Mouse (Mus musculus) heart, embryonic 16.5 days (tissue): ENCODE results near the gene Dab2ip. TPM values are rescaled to one million over a fixed set of nuclear protein-coding genes. Genes with fewer than 3 reads are reported as not detected.
A peak's percentile ranks its signal among the peaks of the same experiment; 100 is the strongest.

Experiments
- ATAC-seq: fragments of 200-750 bp; cut with Nextera tagmentation; replicated peaks from 2 replicates; pipeline ENCODE4 v1.8.0; 2017; ENCODE audit warnings: moderate number of reproducible peaks; ENCODE audit not compliant: insufficient read depth, low FRiP score; ENCODE audit errors: extremely low read depth
- H3K27ac ChIP-seq: fragments of 300-500 bp; sonication (generic); 2 replicates; pipeline ENCODE4 v1.5.1; 2014; ENCODE audit warnings: mild to moderate bottlenecking, low read length, control low read depth, moderate library complexity
- H3K27me3 ChIP-seq: fragments of 300-500 bp; sonication (generic); 2 replicates; pipeline ENCODE4 v1.6.1; 2014; ENCODE audit warnings: low read length, mixed read lengths; ENCODE audit not compliant: control insufficient read depth, insufficient read depth
- H3K36me3 ChIP-seq: fragments of 300-500 bp; sonication (generic); 2 replicates; pipeline ENCODE4 v1.6.1; 2014; ENCODE audit not compliant: control insufficient read depth, insufficient read depth
- H3K4me1 ChIP-seq: fragments of 300-500 bp; sonication (generic); 2 replicates; pipeline ENCODE4 v1.6.1; 2014; ENCODE audit warnings: low read length, mixed read lengths; ENCODE audit not compliant: control insufficient read depth, insufficient read depth
- H3K4me2 ChIP-seq: fragments of 300-500 bp; sonication (generic); 2 replicates; pipeline ENCODE4 v1.6.1; 2014; ENCODE audit warnings: low read depth, mild to moderate bottlenecking, control low read depth, low read length
- H3K4me3 ChIP-seq: fragments of 300-500 bp; sonication (generic); 2 replicates; pipeline ENCODE4 v1.5.1; 2014; ENCODE audit warnings: mild to moderate bottlenecking, control low read depth, low read length
- H3K9ac ChIP-seq: fragments of 300-500 bp; sonication (generic); 2 replicates; pipeline ENCODE4 v1.6.1; 2014; ENCODE audit warnings: low read length, control low read depth
- H3K9me3 ChIP-seq: fragments of 300-500 bp; sonication (generic); replicated peaks from 2 replicates; pipeline ENCODE4 v1.6.1; 2016; ENCODE audit warnings: low read length; ENCODE audit not compliant: control insufficient read depth
- WGBS: fragments of 180-500 bp; shearing (Covaris S2); extraction: QIAGEN DNeasy Blood & Tissue Kit; methylation state at CpG from one replicate; pipeline ENCODE4 v1.1.7; 2014; 5-methylcytosine and 5-hydroxymethylcytosine counted together
- polyA plus RNA-seq: library from polyadenylated mRNA; unstranded; fragments of >200 nt; fragmentation: Nextera tagmentation; extraction: Ambion mirVana; gene quantifications from 2 replicates; pipeline ENCODE4 v1.2.1, GENCODE M21; 2015

The Dab2ip gene
- polyA plus RNA-seq, 1 experiment from 2014 or later = 27.1 TPM

- H3K36me3 ChIP-seq = no peaks in the 10 kb centered on the region
- H3K4me2 ChIP-seq = no peak overlapping the region
- no peaks in the 10 kb centered on the region for H3K27me3 ChIP-seq
- no peak overlapping the region for H3K4me3 ChIP-seq
- no peaks in the 10 kb centered on the region for H3K9me3 ChIP-seq
- no peak overlapping the region for H3K27ac ChIP-seq
- WGBS = 60% methylated on average over 13 of the region's 13 CpGs
- peaks cover 33% of the 10 kb centered on the region for H3K4me1 ChIP-seq
- no peak overlapping the region for H3K9ac ChIP-seq
- no peak for ATAC-seq
These were observed 79.9 kb downstream of the Dab2ip start for GRCm38 (mm10) chr2:35637880-35638535.

GRCm38 (mm10) chr2:35639799-35640198 is 81.7 kb downstream of the Dab2ip start:
- H3K9ac ChIP-seq = no peak overlapping the region
- ATAC-seq = no peak
- H3K27me3 ChIP-seq = no peaks in the 10 kb centered on the region
- H3K27ac ChIP-seq = no peak overlapping the region
- 82% methylated on average over 2 of the region's 2 CpGs for whole genome bisulfite sequencing
- peaks cover 28% of the 10 kb centered on the region for H3K4me1 ChIP-seq
- no peak overlapping the region for H3K4me2 ChIP-seq
- H3K4me3 ChIP-seq = no peak overlapping the region
- H3K9me3 ChIP-seq = no peaks in the 10 kb centered on the region
- peaks cover 2% of the 10 kb centered on the region; the same call in 1 of the 2 replicates for H3K36me3 ChIP-seq

DNA sequence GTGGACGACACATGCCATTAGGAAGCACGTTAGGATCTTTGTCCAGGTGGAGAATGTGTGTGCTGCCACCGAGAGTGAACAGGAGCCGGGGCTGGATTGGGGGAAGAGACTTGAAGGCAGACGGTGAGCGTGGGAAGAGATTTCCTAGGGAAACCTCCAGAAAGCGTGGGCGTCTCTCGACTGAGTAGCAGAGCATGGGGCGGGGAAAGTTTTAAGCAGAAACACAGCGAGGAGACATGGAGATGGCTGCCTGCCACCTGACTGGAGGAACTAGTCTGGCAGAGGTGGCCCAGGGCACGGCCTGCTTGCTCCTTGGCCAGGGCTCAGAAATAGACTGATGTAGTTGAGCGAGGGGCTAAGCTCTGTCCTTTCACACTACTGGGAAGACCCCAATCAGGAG is 82.5 kb downstream of the Dab2ip start:
- 45% methylated on average over 13 of the region's 13 CpGs for WGBS
- H3K9ac ChIP-seq = peak overlapping the region; percentile 15; the same call in 1 of the 2 replicates
- peaks cover 5% of the 10 kb centered on the region for H3K36me3 ChIP-seq
- peaks cover 28% of the 10 kb centered on the region for H3K4me1 ChIP-seq
- ATAC-seq = no peak
- no peaks in the 10 kb centered on the region for H3K9me3 ChIP-seq
- H3K4me2 ChIP-seq = no peak overlapping the region
- H3K4me3 ChIP-seq = no peak overlapping the region
- H3K27me3 ChIP-seq = no peaks in the 10 kb centered on the region
- H3K27ac ChIP-seq = peak overlapping the region; percentile 48; the same call in 1 of the 2 replicates

DNA sequence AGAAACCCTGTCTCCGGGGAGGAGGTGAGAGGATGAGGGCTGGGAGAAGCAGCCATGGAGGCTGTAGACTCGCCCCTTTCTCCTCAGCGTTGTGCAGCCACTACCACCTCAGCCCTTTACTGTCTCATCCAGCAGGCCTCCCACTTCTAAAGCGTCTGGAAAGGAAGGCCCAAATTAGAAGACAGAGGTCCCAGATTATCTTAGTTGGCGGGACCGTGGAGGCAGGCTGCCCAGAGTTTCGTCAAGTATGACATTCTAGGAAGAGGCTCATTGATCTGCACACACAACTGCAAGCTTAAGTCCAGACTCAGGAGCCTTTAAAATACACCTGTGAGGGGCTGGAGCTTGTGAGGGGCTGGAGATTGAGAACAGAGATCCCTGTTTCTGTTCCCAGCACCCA is 84.2 kb downstream of the Dab2ip start:
- no peaks in the 10 kb centered on the region for H3K9me3 ChIP-seq
- H3K27me3 ChIP-seq = no peaks in the 10 kb centered on the region
- no peak overlapping the region; the same call in 1 of the 2 replicates for H3K27ac ChIP-seq
- no peak overlapping the region for H3K4me3 ChIP-seq
- H3K4me1 ChIP-seq = peaks cover 35% of the 10 kb centered on the region
- H3K36me3 ChIP-seq = peaks cover 5% of the 10 kb centered on the region
- no peak for ATAC-seq
- H3K9ac ChIP-seq = no peak overlapping the region
- 33% methylated on average over 7 of the region's 7 CpGs for WGBS
- H3K4me2 ChIP-seq = no peak overlapping the region

DNA sequence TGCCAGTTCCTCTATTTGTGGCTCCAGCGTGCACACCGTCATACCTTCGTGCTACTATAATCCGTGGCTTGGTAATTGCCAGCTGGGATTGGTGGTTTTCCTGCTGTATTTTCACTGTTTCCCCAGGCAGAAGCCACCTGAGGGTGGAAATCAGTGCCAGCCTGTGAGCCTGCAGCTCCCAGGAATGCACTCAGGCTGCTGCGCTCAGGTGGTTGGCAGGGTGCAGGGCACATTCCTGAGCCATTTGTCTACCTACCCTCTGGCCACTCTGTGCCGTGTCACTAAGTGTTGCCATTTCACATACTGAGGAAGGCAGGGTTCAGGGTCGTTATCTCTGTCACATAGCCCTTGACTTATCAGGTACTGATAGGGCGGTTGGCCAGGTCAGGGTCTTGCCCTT is 88.5 kb downstream of the Dab2ip start:
- 63% methylated on average over 8 of the region's 8 CpGs for WGBS
- H3K27ac ChIP-seq = no peak overlapping the region
- H3K9ac ChIP-seq = no peak overlapping the region
- H3K4me1 ChIP-seq = peaks cover 28% of the 10 kb centered on the region
- H3K9me3 ChIP-seq = no peaks in the 10 kb centered on the region
- no peak overlapping the region for H3K4me2 ChIP-seq
- ATAC-seq = no peak
- no peaks in the 10 kb centered on the region for H3K27me3 ChIP-seq
- no peak overlapping the region for H3K4me3 ChIP-seq
- peaks cover 5% of the 10 kb centered on the region for H3K36me3 ChIP-seq

- 38% methylated on average over 4 of the region's 4 CpGs for WGBS
- peaks cover 4% of the 10 kb centered on the region for H3K36me3 ChIP-seq
- H3K27me3 ChIP-seq = no peaks in the 10 kb centered on the region
- H3K9me3 ChIP-seq = no peaks in the 10 kb centered on the region
- no peak overlapping the region for H3K4me2 ChIP-seq
- peaks cover 23% of the 10 kb centered on the region for H3K4me1 ChIP-seq
- 0 out of 2 replicates have a peak overlapping the region, but pooled peaks have one; percentile 32 for H3K9ac ChIP-seq
- ATAC-seq = peak; percentile 65
- H3K4me3 ChIP-seq = no peak overlapping the region
- no peak overlapping the region for H3K27ac ChIP-seq
These were observed 91.6 kb downstream of the Dab2ip start for GRCm38 (mm10) chr2:35649708-35650107.

GRCm38 (mm10) chr2:35651297-35651731 is 93.2 kb downstream of the Dab2ip start:
- Histone ChIP-seq H3K9me3 (no peaks in the 10 kb centered on the region), H3K27me3 (no peaks in the 10 kb centered on the region), H3K36me3 (no peaks in the 10 kb centered on the region), H3K4me1 (peaks cover 25% of the 10 kb centered on the region), H3K4me3 (no peak overlapping the region), H3K9ac (0 out of 2 replicates have a peak overlapping the region, but pooled peaks have one; percentile 3), H3K27ac (no peak overlapping the region), H3K4me2 (no peak overlapping the region)
- WGBS = 58% methylated on average over 6 of the region's 6 CpGs
- ATAC-seq = no peak

- no peak overlapping the region for H3K4me2 ChIP-seq
- H3K9ac ChIP-seq = no peak overlapping the region
- no peaks in the 10 kb centered on the region for H3K27me3 ChIP-seq
- peaks cover 25% of the 10 kb centered on the region for H3K4me1 ChIP-seq
- WGBS = 74% methylated on average over 4 of the region's 4 CpGs
- no peak for ATAC-seq
- H3K4me3 ChIP-seq = no peak overlapping the region
- no peaks in the 10 kb centered on the region for H3K36me3 ChIP-seq
- H3K9me3 ChIP-seq = no peaks in the 10 kb centered on the region
- no peak overlapping the region for H3K27ac ChIP-seq
These were observed 94.9 kb downstream of the Dab2ip start for GRCm38 (mm10) chr2:35652984-35653383.

- no peak overlapping the region for H3K27ac ChIP-seq
- 86% methylated on average over 6 of the region's 6 CpGs for WGBS
- H3K9me3 ChIP-seq = no peaks in the 10 kb centered on the region
- H3K4me3 ChIP-seq = no peak overlapping the region
- no peak overlapping the region for H3K9ac ChIP-seq
- H3K4me1 ChIP-seq = peaks cover 30% of the 10 kb centered on the region
- no peak overlapping the region for H3K4me2 ChIP-seq
- no peak for ATAC-seq
- no peaks in the 10 kb centered on the region for H3K27me3 ChIP-seq
- no peaks in the 10 kb centered on the region for H3K36me3 ChIP-seq
These were observed 96.7 kb downstream of the Dab2ip start for GRCm38 (mm10) chr2:35654795-35655194.
